Mouse (Mus musculus): ENCODE results near the gene Mad2l2. TPM values are rescaled to one million over a fixed set of nuclear protein-coding genes. Genes with fewer than 3 reads are reported as not detected.

Gene Mad2l2
- polyA plus RNA-seq (2015; fragmentation: Nextera tagmentation; extraction: Ambion mirVana) = 52.7 and 53.1 TPM in 2 replicates

DNA sequence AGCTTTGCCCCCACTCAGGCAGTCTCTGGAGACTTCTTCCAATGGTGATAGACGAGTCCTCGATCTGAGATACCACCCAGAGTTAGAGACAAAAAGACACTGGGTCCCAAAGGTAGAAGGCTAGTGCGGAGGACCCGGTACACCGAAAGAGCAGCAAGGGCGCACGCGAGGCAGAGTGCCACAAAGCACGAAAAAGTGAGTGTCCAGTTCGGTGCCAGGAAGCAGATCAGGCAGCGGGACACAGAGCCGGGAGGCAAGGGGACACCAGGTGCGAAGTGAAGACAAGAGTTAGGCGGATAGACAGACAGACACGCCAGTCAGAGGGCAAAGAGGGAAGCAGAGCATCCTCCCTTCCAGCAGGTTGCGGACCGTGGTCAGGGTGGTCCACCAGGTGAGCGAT lies at the start of gene Mad2l2:
Gene Mad2l2, plus strand, starts transcription at position 252 of the 400 bp plus-strand sequence.
- no peak; the same call in 1 of the 2 replicates for ATAC-seq (ENCODE audit: insufficient number of reproducible peaks, low FRiP score, low TSS enrichment, low read depth)
- Histone ChIP-seq H3K9ac (peak within 1 kb of the TSS; percentile 57), H3K4me1 (peaks cover 16% of the 10 kb centered on the region), H3K27me3 (peaks cover 23% of the 10 kb centered on the region), H3K4me3 (replicated peaks) (peak within 1 kb of the TSS; percentile 68), H3K36me3 (no peaks in the 10 kb centered on the region), H3K9me3 (replicated peaks) (no peaks in the 10 kb centered on the region), H3K4me2 (replicated peaks) (peak within 1 kb of the TSS; percentile 98), H3K27ac (replicated peaks) (0 out of 2 replicates have a peak within 1 kb of the TSS, but pooled peaks have one; percentile 17)
- WGBS = 2% methylated on average over 18 of the region's 18 CpGs

- H3K9me3 ChIP-seq (replicated peaks) = no peaks in the 10 kb centered on the region
- 75% methylated on average over 1 of the region's 1 CpGs for WGBS
- no peak for ATAC-seq (ENCODE audit: insufficient number of reproducible peaks, low FRiP score, low TSS enrichment, low read depth)
- H3K36me3 ChIP-seq = peaks cover 22% of the 10 kb centered on the region
- H3K4me3 ChIP-seq (replicated peaks) = no peak overlapping the region
- no peak overlapping the region for H3K4me2 ChIP-seq (replicated peaks)
- H3K27me3 ChIP-seq = no peaks in the 10 kb centered on the region
- H3K9ac ChIP-seq = no peak overlapping the region
- peaks cover 23% of the 10 kb centered on the region for H3K4me1 ChIP-seq
- no peak overlapping the region for H3K27ac ChIP-seq (replicated peaks)
These were observed 49.6 kb upstream of the Mad2l2 start for GRCm38 (mm10) chr4:148080597-148080973.

DNA sequence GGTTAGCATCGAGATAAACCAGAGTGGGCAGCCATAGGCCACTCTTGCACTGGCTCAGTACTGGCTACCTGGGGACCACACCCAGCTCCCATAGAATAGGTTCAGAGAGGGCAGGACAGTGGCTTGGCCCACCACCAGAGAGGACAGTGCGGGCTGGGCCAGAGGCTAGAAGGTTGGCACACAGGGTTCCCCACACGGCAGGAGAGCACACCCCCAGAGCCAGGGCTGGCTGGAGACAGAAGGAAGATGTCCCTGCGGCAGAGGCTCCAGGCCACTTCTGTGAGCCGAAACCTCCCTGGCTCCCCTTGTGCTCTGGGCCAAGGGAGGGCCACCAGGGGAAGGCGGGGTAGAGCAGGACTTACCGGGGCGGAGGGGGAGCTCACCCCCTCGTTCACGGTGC lies 49.0 kb upstream of the Mad2l2 start:
- H3K9me3 ChIP-seq (replicated peaks) = no peaks in the 10 kb centered on the region
- H3K27ac ChIP-seq (replicated peaks) = no peak overlapping the region
- H3K36me3 ChIP-seq = peaks cover 22% of the 10 kb centered on the region
- H3K4me2 ChIP-seq (replicated peaks) = no peak overlapping the region
- no peaks in the 10 kb centered on the region for H3K27me3 ChIP-seq
- no peak overlapping the region for H3K4me3 ChIP-seq (replicated peaks)
- ATAC-seq (ENCODE audit: insufficient number of reproducible peaks, low FRiP score, low TSS enrichment, low read depth) = no peak
- WGBS = 88% methylated on average over 10 of the region's 10 CpGs
- no peak overlapping the region for H3K9ac ChIP-seq
- H3K4me1 ChIP-seq = peaks cover 27% of the 10 kb centered on the region

- Histone ChIP-seq H3K36me3 (peaks cover 22% of the 10 kb centered on the region), H3K4me2 (replicated peaks) (no peak overlapping the region), H3K27ac (replicated peaks) (no peak overlapping the region), H3K4me3 (replicated peaks) (no peak overlapping the region), H3K4me1 (peaks cover 39% of the 10 kb centered on the region), H3K9ac (no peak overlapping the region), H3K27me3 (no peaks in the 10 kb centered on the region), H3K9me3 (replicated peaks) (no peaks in the 10 kb centered on the region)
- 52% methylated on average over 12 of the region's 12 CpGs for WGBS
- no peak; the same call in 1 of the 2 replicates for ATAC-seq (ENCODE audit: insufficient number of reproducible peaks, low FRiP score, low TSS enrichment, low read depth)
These were observed 47.7 kb upstream of the Mad2l2 start for GRCm38 (mm10) chr4:148082257-148083044.

DNA sequence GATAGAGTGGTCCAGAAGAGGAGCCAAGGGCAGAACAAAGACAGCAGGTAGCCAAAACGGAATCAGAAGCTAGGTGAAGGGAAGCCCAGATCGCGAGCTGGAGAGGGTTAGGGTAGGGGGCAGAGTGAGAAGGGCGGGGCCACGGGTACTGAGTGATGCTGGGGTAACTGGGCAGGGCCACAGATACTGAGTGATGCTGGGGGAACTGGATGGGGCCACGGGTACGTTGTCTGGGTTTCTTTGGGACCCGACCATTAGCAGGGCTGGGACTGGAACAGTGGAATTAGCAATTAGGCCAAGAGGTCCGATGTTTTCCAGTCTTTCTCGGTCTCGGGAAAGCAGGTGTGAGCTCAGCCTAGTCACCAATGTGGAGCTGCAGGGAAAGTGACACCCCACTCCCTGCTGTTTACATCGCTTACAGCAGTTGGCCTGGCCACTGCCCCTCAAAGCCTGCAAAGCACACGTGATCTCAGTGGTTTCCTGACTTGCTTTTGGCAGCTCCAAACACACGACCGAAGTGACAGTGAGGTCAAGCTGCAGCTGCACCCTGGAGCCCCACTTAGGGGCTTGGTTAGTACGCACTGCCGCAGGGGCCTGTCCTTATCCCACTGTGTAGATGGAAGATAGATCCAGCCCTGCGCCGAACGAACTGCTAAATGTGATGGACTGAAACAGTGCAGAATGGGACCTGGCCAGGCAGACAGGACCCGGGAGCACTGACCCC lies 46.8 kb upstream of the Mad2l2 start:
- Histone ChIP-seq H3K27me3 (no peaks in the 10 kb centered on the region), H3K4me1 (peaks cover 46% of the 10 kb centered on the region), H3K27ac (replicated peaks) (no peak overlapping the region; the same call in 1 of the 2 replicates), H3K4me3 (replicated peaks) (no peak overlapping the region), H3K9me3 (replicated peaks) (no peaks in the 10 kb centered on the region), H3K9ac (no peak overlapping the region), H3K36me3 (peaks cover 22% of the 10 kb centered on the region), H3K4me2 (replicated peaks) (no peak overlapping the region)
- WGBS = 58% methylated on average over 21 of the region's 21 CpGs
- no peak for ATAC-seq (ENCODE audit: insufficient number of reproducible peaks, low FRiP score, low TSS enrichment, low read depth)

DNA sequence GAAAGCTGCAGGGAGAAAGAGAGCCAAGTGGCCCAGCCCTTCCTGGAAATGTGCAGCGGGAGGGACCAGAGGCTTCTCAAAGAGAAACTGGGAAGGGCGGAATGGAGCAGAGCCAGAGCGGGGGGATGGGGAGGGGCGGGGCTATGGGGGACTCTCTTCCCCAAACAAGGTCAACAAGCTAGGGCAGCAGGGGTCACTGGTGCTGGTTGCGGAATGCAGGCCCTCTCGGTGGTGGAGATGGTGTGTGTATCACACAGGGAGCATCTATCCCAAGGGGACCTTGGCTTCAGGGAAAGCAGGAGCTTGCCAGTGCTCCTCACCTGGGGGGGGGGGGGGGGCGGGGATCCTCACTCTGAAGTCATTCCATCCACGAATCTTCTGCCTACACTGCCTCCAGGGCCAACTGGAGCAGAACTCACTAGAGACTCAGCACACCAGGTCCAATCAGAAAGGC lies 45.9 kb upstream of the Mad2l2 start:
- Histone ChIP-seq H3K4me2 (replicated peaks) (no peak overlapping the region), H3K4me1 (peaks cover 47% of the 10 kb centered on the region), H3K9me3 (replicated peaks) (no peaks in the 10 kb centered on the region), H3K9ac (no peak overlapping the region), H3K36me3 (peaks cover 22% of the 10 kb centered on the region), H3K27ac (replicated peaks) (no peak overlapping the region), H3K27me3 (no peaks in the 10 kb centered on the region), H3K4me3 (replicated peaks) (no peak overlapping the region)
- no peak for ATAC-seq (ENCODE audit: insufficient number of reproducible peaks, low FRiP score, low TSS enrichment, low read depth)
- WGBS = 16% methylated on average over 8 of the region's 8 CpGs

- H3K9ac ChIP-seq = no peak overlapping the region
- H3K4me2 ChIP-seq (replicated peaks) = no peak overlapping the region
- H3K9me3 ChIP-seq (replicated peaks) = no peaks in the 10 kb centered on the region
- H3K4me3 ChIP-seq (replicated peaks) = no peak overlapping the region
- WGBS = 40% methylated on average over 10 of the region's 10 CpGs
- peaks cover 15% of the 10 kb centered on the region for H3K36me3 ChIP-seq
- no peak overlapping the region for H3K27ac ChIP-seq (replicated peaks)
- H3K27me3 ChIP-seq = no peaks in the 10 kb centered on the region
- peaks cover 47% of the 10 kb centered on the region for H3K4me1 ChIP-seq
- no peak for ATAC-seq (ENCODE audit: insufficient number of reproducible peaks, low FRiP score, low TSS enrichment, low read depth)
These were observed 44.9 kb upstream of the Mad2l2 start for GRCm38 (mm10) chr4:148085131-148085906.

GRCm38 (mm10) chr4:148085907-148086305 lies 44.3 kb upstream of the Mad2l2 start:
- Histone ChIP-seq H3K4me2 (replicated peaks) (no peak overlapping the region), H3K36me3 (peaks cover 9% of the 10 kb centered on the region), H3K4me3 (replicated peaks) (no peak overlapping the region), H3K9ac (no peak overlapping the region), H3K27me3 (no peaks in the 10 kb centered on the region), H3K9me3 (replicated peaks) (no peaks in the 10 kb centered on the region), H3K27ac (replicated peaks) (no peak overlapping the region), H3K4me1 (peaks cover 47% of the 10 kb centered on the region)
- no peak for ATAC-seq (ENCODE audit: insufficient number of reproducible peaks, low FRiP score, low TSS enrichment, low read depth)
- WGBS = 80% methylated on average over 3 of the region's 3 CpGs

DNA sequence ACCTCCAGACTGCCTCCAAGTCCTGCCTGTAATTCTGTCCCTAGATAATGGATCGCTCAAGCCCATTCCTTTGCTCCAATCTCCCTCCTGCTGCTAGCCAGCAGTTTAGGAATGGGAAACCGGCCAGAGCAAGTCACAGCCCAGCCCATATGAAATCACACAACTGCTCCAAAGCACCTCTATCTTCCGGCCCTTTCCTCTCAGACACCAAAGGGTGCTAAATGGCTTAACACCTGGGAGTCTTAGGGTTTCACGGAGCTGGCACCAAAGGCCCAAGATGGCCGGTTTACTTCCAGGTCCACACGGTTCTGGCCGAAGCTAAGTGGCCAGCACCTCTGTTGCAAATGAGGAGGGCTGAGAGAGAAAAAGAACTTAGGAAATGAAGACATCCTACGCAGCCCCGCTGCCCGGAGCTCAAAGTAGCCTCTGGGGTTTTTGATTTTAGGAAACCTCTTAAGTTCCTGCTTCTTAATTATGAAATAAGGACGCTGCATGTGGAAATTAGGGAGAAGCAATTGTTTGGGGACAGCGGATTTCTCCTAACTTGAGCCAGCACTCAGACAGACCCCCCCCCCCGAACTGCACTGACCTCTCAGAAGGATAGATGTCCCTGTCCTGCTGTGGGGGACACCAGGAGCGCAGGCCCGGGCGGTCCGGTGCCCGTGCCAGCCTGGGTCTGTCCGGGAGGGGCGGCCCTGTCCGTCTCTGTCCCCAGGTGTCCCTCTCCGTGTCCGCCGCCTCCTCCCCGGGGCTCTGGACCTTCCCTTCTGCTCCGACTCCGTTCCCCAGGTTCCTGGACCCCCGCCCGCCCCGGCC lies 42.9 kb upstream of the Mad2l2 start:
- Histone ChIP-seq H3K27ac (replicated peaks) (peak overlapping the region; percentile 39; the same call in 1 of the 2 replicates), H3K4me2 (replicated peaks) (peak overlapping the region; percentile 82), H3K9ac (peak overlapping the region; percentile 81), H3K4me1 (peaks cover 47% of the 10 kb centered on the region), H3K27me3 (no peaks in the 10 kb centered on the region), H3K36me3 (no peaks in the 10 kb centered on the region), H3K9me3 (replicated peaks) (no peaks in the 10 kb centered on the region), H3K4me3 (replicated peaks) (peak overlapping the region; percentile 85)
- ATAC-seq (ENCODE audit: insufficient number of reproducible peaks, low FRiP score, low TSS enrichment, low read depth) = 0 out of 2 replicates have a peak, but pooled peaks have one; percentile 4
- WGBS = 5% methylated on average over 30 of the region's 30 CpGs

DNA sequence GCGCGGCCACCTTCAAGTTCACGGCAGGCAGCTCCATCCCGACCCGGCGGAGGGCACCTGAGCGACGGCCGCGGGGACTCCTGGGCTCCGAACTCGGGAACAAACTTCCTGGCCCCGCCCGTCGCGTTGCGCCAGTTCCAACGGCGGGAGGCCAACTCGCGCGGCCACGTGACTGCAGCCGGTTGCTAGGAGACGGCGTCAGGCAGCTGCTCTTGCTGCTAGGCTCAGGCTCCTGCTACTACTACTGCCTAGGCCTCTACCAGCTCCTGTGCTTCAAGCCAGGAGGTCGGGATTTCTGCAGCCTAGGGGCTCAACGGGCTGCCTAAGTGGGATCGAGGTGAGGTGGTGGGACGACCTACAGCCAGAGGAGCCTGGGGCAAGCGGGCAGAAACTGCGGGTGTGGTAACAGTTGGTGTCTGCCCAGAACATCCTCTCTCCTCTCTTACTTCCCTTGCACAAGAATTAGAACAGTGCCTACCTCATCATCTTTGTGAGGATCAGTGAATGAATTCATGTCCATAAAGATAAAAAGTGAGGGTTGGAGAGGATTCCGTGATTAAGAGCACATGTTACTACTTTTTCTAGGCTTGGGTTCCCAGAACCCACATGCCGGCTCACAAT lies 42.2 kb upstream of the Mad2l2 start, which contains the start of gene Agtrap:
Gene Agtrap, minus strand, starts transcription at position 125 of the 621 bp plus-strand sequence.
- peak; percentile 90 for ATAC-seq (ENCODE audit: insufficient number of reproducible peaks, low FRiP score, low TSS enrichment, low read depth)
- WGBS = 4% methylated on average over 34 of the region's 34 CpGs
- Histone ChIP-seq H3K27ac (replicated peaks) (peak within 1 kb of the TSS; percentile 39), H3K4me3 (replicated peaks) (peak within 1 kb of the TSS; percentile 85), H3K4me1 (peaks cover 44% of the 10 kb centered on the region), H3K9ac (peak within 1 kb of the TSS; percentile 81), H3K4me2 (replicated peaks) (peak within 1 kb of the TSS; percentile 82), H3K27me3 (no peaks in the 10 kb centered on the region), H3K36me3 (no peaks in the 10 kb centered on the region), H3K9me3 (replicated peaks) (no peaks in the 10 kb centered on the region)

All from embryonic facial prominence, embryonic 15.5 days (tissue).